Mouse (Mus musculus) neural tube, embryonic 11.5 days (tissue): ENCODE results near the gene Tomt. TPM values are rescaled to one million over a fixed set of nuclear protein-coding genes. Genes with fewer than 3 reads are reported as not detected.

Source experiments
- ATAC-seq: fragments of 200-750 bp; cut with Nextera tagmentation; 2 replicates; pipeline ENCODE4 v1.8.0; 2017; ENCODE audit warnings: moderate number of reproducible peaks, mild to moderate bottlenecking, moderate TSS enrichment, moderate library complexity; ENCODE audit not compliant: insufficient read depth, low FRiP score, low TSS enrichment
- DNase-seq: peaks from one replicate; pipeline ENCODE4 v3.0.0-alpha.2; 2015; ENCODE audit warnings: low spot score
- H3K27ac ChIP-seq: fragments of 300-500 bp; sonication (generic); 2 replicates; pipeline ENCODE4 v1.5.1; 2014; ENCODE audit warnings: low read depth, mild to moderate bottlenecking, low read length
- H3K27me3 ChIP-seq: fragments of 300-500 bp; sonication (generic); 2 replicates; pipeline ENCODE4 v1.6.1; 2014; ENCODE audit warnings: mild to moderate bottlenecking, low read length, mixed read lengths; ENCODE audit not compliant: control insufficient read depth, insufficient read depth
- H3K36me3 ChIP-seq: fragments of 300-500 bp; sonication (generic); 2 replicates; pipeline ENCODE4 v1.6.1; 2014; ENCODE audit warnings: mild to moderate bottlenecking, low read length, moderate library complexity, mixed read lengths; ENCODE audit not compliant: control insufficient read depth, insufficient read depth
- H3K4me1 ChIP-seq: fragments of 300-500 bp; sonication (generic); 2 replicates; pipeline ENCODE4 v1.6.1; 2014; ENCODE audit warnings: low read length, mixed read lengths; ENCODE audit not compliant: control insufficient read depth, insufficient read depth
- H3K4me2 ChIP-seq: fragments of 300-500 bp; sonication (generic); 2 replicates; pipeline ENCODE4 v1.6.1; 2014; ENCODE audit warnings: low read depth, mild to moderate bottlenecking, moderate library complexity
- H3K4me3 ChIP-seq: fragments of 300-500 bp; sonication (generic); 2 replicates; pipeline ENCODE4 v1.5.1; 2014; ENCODE audit warnings: low read depth, low read length
- H3K9ac ChIP-seq: fragments of 300-500 bp; sonication (generic); 2 replicates; pipeline ENCODE4 v1.6.1; 2014; ENCODE audit warnings: mild to moderate bottlenecking, low read length
- H3K9me3 ChIP-seq: fragments of 300-500 bp; sonication (generic); 2 replicates; pipeline ENCODE4 v1.6.1; 2016; ENCODE audit warnings: low read length; ENCODE audit not compliant: control insufficient read depth
- WGBS: fragments of 180-500 bp; shearing (Covaris S2); extraction: QIAGEN DNeasy Blood & Tissue Kit; methylation state at CpG from one replicate; pipeline ENCODE4 v1.1.7; 2014; 5-methylcytosine and 5-hydroxymethylcytosine counted together
- microRNA-seq: library from miRNA; unstranded; fragments of <30 nt; microRNA quantifications from one replicate; pipeline ENCODE4, GENCODE M21; 2016
- polyA plus RNA-seq: library from polyadenylated mRNA; unstranded; fragments of >200 nt; fragmentation: Nextera tagmentation; extraction: Ambion mirVana; gene quantifications from 2 replicates; pipeline ENCODE4 v1.2.1, GENCODE M21; 2014

Tomt gene
- polyA plus RNA-seq, 1 experiment from 2014 or later: 1.0 TPM

DNA sequence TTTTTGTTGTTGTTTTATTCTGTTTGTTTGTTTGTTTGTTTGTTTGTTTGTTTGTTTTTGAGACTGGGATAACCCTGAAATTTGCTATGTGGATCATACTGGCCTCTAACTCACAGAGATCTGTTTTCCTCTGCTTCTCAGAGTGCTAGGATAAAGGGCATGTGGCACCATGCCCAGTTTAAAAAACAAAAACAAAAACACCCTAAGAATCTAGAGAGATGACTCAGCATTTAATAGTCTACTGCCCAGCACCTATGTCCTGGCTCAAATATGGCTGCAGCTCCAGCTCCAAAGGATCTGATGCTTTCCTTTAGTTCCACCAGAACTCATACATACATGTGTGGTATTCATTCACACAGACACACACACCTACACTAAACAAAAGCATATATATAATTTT is 45.2 kb downstream of the Tomt start:
- Histone ChIP-seq H3K36me3 (no peaks in the 10 kb centered on the region), H3K9me3 (no peaks in the 10 kb centered on the region), H3K9ac (no peak overlapping the region), H3K4me2 (no peak overlapping the region), H3K4me1 (no peaks in the 10 kb centered on the region), H3K4me3 (no peak overlapping the region), H3K27ac (no peak overlapping the region), H3K27me3 (no peaks in the 10 kb centered on the region)
- no peak for ATAC-seq
- no peak for DNase-seq

GRCm38 (mm10) chr7:101858362-101858761 is 47.8 kb downstream of the Tomt start:
- Histone ChIP-seq H3K27me3 (no peaks in the 10 kb centered on the region), H3K9me3 (no peaks in the 10 kb centered on the region), H3K4me1 (no peaks in the 10 kb centered on the region), H3K4me3 (no peak overlapping the region), H3K4me2 (no peak overlapping the region), H3K9ac (no peak overlapping the region), H3K27ac (no peak overlapping the region), H3K36me3 (no peaks in the 10 kb centered on the region)
- ATAC-seq (no peak), DNase-seq (no peak)
- 86% methylated on average over 9 of the region's 9 CpGs for WGBS

- Histone ChIP-seq H3K27me3 (no peaks in the 10 kb centered on the region), H3K4me1 (no peaks in the 10 kb centered on the region), H3K9ac (no peak within 1 kb of the TSS), H3K4me2 (no peak within 1 kb of the TSS), H3K9me3 (no peaks in the 10 kb centered on the region), H3K4me3 (no peak within 1 kb of the TSS), H3K36me3 (no peaks in the 10 kb centered on the region), H3K27ac (no peak within 1 kb of the TSS)
- ATAC-seq: no peak
- no peak for DNase-seq
- WGBS: 93% methylated on average over 4 of the region's 4 CpGs
These were observed 49.1 kb downstream of the Tomt start, which contains the start of gene Folr2 for GRCm38 (mm10) chr7:101857094-101857493. Gene Folr2, minus strand, starts transcription at chr7:101857194.

- H3K9ac ChIP-seq: no peak overlapping the region
- H3K36me3 ChIP-seq: no peaks in the 10 kb centered on the region
- no peaks in the 10 kb centered on the region for H3K4me1 ChIP-seq
- DNase-seq (no peak), ATAC-seq (no peak)
- no peaks in the 10 kb centered on the region for H3K27me3 ChIP-seq
- H3K27ac ChIP-seq: no peak overlapping the region
- no peak overlapping the region for H3K4me2 ChIP-seq
- H3K4me3 ChIP-seq: no peak overlapping the region
- WGBS: 83% methylated on average over 2 of the region's 2 CpGs
- no peaks in the 10 kb centered on the region for H3K9me3 ChIP-seq
These were observed 52.3 kb downstream of the Tomt start for GRCm38 (mm10) chr7:101853816-101854215.

- WGBS: 83% methylated on average over 6 of the region's 6 CpGs
- no peak overlapping the region for H3K4me2 ChIP-seq
- no peaks in the 10 kb centered on the region for H3K27me3 ChIP-seq
- H3K4me3 ChIP-seq: no peak overlapping the region
- H3K36me3 ChIP-seq: no peaks in the 10 kb centered on the region
- no peaks in the 10 kb centered on the region for H3K9me3 ChIP-seq
- ATAC-seq (no peak), DNase-seq (no peak)
- no peak overlapping the region for H3K27ac ChIP-seq
- no peaks in the 10 kb centered on the region for H3K4me1 ChIP-seq
- H3K9ac ChIP-seq: no peak overlapping the region
These were observed 53.3 kb downstream of the Tomt start for GRCm38 (mm10) chr7:101852846-101853245.

GRCm38 (mm10) chr7:101851689-101852088 is 54.5 kb downstream of the Tomt start:
- H3K27me3 ChIP-seq: no peaks in the 10 kb centered on the region
- no peak overlapping the region for H3K4me2 ChIP-seq
- 85% methylated on average over 6 of the region's 6 CpGs for WGBS
- no peak overlapping the region for H3K9ac ChIP-seq
- H3K4me1 ChIP-seq: no peaks in the 10 kb centered on the region
- no peaks in the 10 kb centered on the region for H3K36me3 ChIP-seq
- ATAC-seq (no peak), DNase-seq (no peak)
- H3K9me3 ChIP-seq: no peaks in the 10 kb centered on the region
- H3K27ac ChIP-seq: no peak overlapping the region
- no peak overlapping the region for H3K4me3 ChIP-seq

Small RNAs within 50 kb of the gene (microRNA-seq; reads per million reads assigned to microRNA genes)
- not detected for gene Gm22655

Other genes starting within 250 kb of the Tomt start
- 37.1 and 41.4 TPM in 2 replicates for gene Clpb, start 242.7 kb downstream of the Tomt start, polyA plus RNA-seq
- 1.3 and 1.9 TPM in 2 replicates for gene Phox2a, start 88.0 kb downstream of the Tomt start, polyA plus RNA-seq
- gene Inppl1, start 68.1 kb downstream of the Tomt start, polyA plus RNA-seq: 32.2 and 37.7 TPM in 2 replicates
- 0.25 and 0.57 TPM in 2 replicates for gene Folr2, start 49.2 kb downstream of the Tomt start, polyA plus RNA-seq
- 79.9 and 87.3 TPM in 2 replicates for gene Anapc15, start 42.6 kb downstream of the Tomt start, polyA plus RNA-seq
- 0.49 and 0.91 TPM in 2 replicates for gene Folr1, start 35.6 kb downstream of the Tomt start, polyA plus RNA-seq
- 134 and 144 TPM in 2 replicates for gene Lamtor1, start 455 bp downstream of the Tomt start, polyA plus RNA-seq
- 7.9 and 8.8 TPM in 2 replicates for gene Lrrc51, start 27.5 kb upstream of the Tomt start, polyA plus RNA-seq
- gene Numa1, start 27.8 kb upstream of the Tomt start, polyA plus RNA-seq: 89.9 and 102 TPM in 2 replicates
- gene Il18bp, start 112.3 kb upstream of the Tomt start, polyA plus RNA-seq: 3.4 TPM in 2 replicates
- 28.6 and 28.8 TPM in 2 replicates for gene Rnf121, start 159.1 kb upstream of the Tomt start, polyA plus RNA-seq
- gene Xndc1, start 159.2 kb upstream of the Tomt start, polyA plus RNA-seq: 20.4 and 21.5 TPM in 2 replicates
- 1.7 and 2.1 TPM in 2 replicates for gene Xntrpc, start 159.4 kb upstream of the Tomt start, polyA plus RNA-seq
- gene Trpc2, start 176.8 kb upstream of the Tomt start, polyA plus RNA-seq: not detected in 2 replicates
- 4.8 and 5.0 TPM in 2 replicates for gene Art1, start 195.4 kb upstream of the Tomt start, polyA plus RNA-seq
- gene Art5, start 203.1 kb upstream of the Tomt start, polyA plus RNA-seq: 3.8 and 4.7 TPM in 2 replicates
- not detected in 2 replicates for gene Chrna10, start 210.5 kb upstream of the Tomt start, polyA plus RNA-seq